Mouse (Mus musculus) stomach, postnatal 0 days (tissue): ENCODE results near the gene Gm13757.

Experiments
- CTCF ChIP-seq: IDR thresholded peaks from 2 replicates; pipeline ENCODE4 v1.5.1; 2016; ENCODE audit warnings: antibody characterized with exemption, low read depth, mild to moderate bottlenecking, moderate library complexity
- EP300 ChIP-seq: optimal IDR thresholded peaks from 2 replicates; pipeline ENCODE3; 2016; ENCODE audit warnings: antibody characterized with exemption

DNA sequence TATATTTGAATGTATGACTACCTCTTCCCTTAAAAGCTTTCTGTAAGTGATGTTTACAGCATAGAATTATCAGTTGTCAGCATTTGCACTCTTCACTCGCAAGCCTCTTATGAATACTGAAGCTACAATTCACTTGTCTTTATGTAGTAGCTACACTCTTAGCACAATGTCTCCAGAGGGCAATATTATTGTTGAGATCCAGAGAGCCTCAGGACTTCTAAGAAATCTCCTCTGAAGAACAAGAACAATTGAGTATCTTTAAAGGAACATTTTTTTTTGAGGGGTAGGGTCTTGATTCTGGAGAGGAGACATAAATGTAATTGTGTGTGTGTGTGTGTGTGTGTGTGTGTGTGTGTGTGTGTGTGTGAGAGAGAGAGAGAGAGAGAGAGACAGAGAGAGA, 22.9 kb downstream of the Gm13757 start, which contains the start of gene Olfr1181:
- TF ChIP-seq CTCF: no peak
- TF ChIP-seq EP300: no peak
